Mouse (Mus musculus) mesoderm, embryonic 11.5 days (tissue): ENCODE measurements at regions not wholly inside any gene's neighbourhood (a gene's known extent, or its start where the extent isn't known, plus 50 kb on each side); places are given as distances from the start of the nearest gene placed in this dataset.
A peak's percentile ranks its signal among the peaks of the same experiment; 100 is the strongest.

Experiments
- DNase-seq: peaks from one replicate; pipeline ENCODE4 v3.0.0-alpha.2; 2012; ENCODE audit warnings: low read depth, low spot score

DNA sequence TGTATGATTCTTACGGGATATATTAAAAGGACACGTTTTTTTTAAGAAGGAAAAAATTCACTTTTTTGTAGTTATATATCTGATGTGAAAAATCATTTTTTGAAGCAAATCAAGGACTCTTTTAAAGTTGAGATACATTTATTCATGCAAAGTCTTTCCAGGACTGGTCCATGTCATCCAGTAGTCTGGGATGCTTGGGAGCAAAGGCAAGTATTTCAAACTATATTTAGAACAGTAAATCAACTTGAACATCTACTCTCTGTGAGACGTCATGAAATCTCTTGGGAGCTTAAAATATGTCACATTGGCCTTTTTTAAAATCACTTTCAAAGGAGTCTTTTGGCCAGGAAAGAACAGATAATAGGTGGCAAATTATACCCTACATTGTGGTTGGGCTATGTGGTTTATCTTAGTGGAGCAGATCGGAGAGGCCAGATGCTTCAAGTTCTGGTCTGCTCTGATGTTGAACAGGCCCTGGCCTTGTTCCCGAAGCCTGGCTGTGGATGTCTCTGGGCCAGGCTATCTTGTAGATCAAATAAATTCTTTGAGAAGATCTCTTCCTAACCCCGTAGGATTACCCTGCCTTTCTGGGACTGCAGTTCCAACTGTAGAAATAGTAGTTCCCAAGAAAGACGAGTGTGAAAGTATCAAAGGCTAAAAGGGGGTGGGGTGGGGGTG lies 936.8 kb upstream of the Lcorl start:
- DNase-seq: no peak

DNA sequence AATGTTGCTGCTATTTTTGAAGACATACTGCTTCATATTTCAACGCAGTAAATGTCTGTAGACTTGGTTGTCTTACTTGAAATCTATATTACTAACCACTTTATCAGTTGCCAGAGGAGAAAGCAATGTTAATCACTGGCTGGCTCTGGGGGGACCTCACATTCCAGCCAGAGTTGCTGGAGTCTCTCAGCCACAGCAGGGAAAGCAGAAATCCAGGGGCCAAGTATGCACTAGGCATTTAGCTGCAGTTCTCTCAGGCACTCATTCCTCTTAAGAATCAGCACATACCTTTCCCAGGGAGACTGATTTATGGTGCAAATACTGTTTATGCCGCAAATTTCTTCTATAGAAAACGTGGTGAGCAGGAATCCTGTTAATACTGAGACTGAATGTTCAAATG lies 933.6 kb upstream of the Lcorl start:
- peak; percentile 51 for DNase-seq

DNA sequence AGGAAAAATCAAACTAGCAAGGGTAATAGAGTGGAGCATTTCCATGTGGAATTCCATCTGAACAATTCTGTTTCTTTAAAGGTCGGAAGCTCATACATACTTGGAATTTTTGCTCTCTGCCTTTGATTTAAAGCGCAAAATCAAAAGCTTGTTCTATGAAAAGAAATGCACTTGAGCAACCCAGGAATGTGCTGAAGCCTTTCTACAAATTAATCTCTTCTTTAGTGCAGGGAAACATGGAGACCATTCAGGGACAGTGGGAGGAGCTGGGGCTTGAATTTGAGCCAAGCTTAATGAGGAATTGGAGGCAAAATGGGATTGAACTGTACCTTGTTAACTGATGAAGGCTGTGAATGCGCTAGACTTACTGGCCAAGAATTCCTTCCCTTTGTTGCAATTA lies 933.1 kb upstream of the Lcorl start:
- peak; percentile 33 for DNase-seq

DNA sequence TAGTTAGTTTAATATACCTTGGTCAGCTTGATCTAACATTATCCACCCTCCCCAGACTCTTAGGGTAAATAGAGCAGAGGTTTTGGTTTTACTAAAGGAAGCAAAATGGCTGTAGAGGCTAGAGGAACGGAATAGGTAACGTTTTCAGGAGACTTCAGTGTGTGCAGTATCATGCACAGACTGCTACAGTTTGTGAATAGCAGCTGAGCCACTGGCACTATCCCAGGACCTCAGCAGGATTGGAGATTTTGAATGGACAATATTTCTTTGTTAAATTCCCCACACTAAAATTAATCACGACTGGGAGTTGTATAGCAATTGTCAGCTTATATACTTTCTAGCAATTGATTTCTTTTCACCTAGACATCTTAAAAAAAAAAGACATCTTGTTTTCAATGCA lies 929.7 kb upstream of the Lcorl start:
- DNase-seq: no peak

DNA sequence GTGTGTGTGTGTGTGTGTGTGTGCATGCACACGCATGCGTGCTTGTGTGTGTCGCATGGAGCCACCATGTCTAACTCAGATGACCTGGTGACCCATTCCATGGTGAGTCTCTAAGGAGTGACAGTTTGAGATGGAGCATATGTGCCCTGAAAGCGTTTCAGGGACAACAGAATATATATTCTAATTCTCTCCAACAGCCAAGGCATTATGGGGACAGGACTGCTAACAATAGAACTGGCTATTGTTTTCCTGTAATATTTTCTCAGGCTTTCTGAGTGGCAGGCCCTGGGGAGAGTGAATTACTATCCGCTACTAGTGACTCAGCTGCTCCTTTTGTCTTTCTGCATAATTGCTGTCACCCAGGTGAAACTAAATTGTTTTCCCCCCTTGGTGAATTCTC lies 898.7 kb upstream of the Lcorl start:
- peak; percentile 17 for DNase-seq

DNA sequence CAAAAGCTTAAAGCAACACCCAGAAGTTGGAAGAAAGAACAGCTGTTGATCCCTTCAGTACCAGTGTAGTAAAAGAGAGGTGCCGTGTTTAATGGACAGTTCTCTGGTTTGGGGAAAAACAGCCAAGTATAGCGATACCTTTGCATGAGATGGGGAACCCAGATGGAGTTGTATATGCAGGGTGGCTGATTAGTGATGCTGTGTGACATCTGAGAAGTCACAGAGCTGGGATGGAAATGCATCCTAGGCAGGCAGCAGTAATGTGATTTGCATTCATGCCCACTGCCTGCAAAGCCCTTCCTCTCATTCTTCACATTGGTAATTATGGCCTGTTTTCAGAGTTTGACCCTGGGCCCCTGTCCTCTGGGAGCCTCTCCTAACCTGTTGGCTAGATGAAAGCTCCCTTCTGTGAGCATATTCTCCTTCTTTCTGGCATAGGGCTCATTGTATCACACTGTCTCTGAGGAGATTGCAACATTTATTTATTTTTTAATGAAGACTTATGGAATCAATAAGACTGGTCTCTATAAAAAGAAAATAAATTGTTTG lies 882.7 kb upstream of the Lcorl start:
- no peak for DNase-seq

DNA sequence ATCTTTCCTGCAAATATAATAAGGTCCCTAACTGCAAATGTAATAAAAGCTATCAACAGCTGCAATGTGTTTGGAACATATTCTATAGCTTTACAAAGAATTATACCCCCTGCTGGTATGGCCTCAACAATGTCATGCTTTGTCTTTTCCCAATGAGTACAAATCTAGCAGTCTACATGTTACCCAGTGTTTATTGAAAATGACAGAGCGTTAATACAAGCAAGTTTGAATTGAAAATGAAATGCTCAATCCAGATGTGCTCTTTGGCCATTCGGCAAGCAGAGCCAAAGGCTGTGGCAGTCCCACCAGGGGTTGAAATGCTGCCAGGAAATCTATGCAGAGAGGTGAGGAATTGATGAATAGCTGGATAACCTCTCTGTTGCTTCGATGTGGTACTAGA lies 875.1 kb upstream of the Lcorl start:
- no peak for DNase-seq

DNA sequence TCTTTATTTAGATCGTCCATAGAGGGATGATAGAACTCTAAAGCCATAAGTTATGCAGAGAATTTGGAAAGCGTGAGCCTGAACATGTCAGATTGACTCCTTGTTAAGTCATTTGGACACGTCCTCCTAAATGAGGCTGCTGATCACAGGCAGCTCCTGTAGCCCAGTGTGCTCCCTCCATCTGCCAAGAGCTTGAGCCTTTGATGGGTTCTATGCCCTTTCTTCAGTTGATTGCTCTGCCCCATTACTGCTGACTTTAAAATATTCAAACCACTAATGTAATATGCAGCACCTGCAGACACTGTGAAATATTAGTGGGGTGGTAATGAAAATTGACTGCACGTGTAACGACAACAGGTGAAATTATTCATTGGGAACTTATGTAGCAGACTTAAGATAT lies 874.6 kb upstream of the Lcorl start:
- no peak for DNase-seq

DNA sequence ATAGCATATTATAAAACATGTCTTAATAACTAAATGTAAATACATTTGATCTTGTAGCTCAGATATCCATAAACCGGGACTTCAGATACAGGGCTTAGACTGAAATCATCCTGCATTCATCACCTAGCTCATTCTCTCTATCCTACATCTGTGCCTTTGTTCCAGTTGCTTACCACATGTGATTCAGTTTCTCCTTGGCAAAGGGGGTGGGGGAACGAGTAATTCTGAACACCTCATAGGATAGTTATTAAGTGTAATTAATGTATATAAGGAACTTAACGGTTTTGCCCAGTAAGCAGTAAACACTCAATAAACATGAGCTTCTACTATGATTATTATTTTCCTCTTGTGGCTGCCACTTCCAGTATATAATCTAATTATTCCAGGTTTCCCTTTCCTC lies 873.9 kb upstream of the Lcorl start:
- no peak for DNase-seq

DNA sequence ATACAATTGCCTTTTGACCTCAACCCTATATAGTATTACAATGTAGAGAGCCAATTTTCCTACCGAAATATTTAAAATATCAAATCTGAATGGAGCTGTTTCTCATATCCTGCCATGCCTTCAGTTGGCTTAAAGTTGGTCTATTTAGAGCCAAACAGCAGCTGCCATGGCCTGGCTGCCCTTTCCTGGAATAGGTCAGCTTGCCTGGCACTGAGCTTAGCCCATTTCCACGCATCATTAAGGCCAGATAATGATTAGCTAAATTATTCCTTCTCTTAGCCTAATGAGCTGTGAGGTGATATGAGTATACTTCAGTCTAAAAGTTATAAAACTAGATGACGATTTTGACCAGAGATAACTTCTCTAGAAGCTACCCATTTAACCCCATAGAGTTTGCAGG lies 852.2 kb upstream of the Lcorl start:
- DNase-seq: no peak

DNA sequence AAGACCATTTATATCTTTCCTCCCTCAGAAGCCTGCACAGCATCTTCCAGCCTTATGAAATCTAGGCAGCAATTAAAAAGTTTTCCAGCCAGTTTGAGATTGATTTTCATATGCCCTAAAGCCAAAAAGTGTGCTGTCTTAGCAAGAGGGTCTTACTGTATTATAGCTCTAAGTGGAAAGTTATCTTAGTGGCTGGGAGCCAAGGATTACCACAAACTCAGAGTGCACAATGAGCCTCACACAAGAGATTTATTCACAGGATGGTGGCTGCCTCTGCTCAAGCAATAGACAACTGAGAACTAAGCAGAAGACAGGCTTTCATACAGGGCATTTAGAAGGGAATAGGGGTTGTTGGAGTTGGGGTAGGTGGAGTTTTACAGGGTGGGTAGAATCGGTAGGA lies 850.4 kb upstream of the Lcorl start:
- DNase-seq: no peak

DNA sequence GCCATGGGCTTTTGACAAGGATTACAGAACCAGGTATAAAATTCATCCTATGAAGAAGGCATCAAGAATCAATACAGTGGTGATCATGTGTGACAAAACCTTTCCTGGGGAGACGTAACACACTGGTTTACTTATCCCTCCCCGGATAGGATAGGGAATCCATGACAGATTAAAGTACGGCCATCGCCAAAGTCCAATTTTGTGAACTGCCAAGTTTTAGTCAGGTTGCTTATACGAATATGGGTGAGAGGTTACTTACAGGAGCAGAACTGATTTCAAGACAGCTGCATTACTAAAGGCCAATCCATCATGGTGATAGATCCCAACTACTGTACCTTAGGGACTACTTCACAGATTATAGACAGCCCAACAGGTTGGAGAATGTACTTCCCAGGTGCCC lies 849.6 kb upstream of the Lcorl start:
- DNase-seq: no peak

DNA sequence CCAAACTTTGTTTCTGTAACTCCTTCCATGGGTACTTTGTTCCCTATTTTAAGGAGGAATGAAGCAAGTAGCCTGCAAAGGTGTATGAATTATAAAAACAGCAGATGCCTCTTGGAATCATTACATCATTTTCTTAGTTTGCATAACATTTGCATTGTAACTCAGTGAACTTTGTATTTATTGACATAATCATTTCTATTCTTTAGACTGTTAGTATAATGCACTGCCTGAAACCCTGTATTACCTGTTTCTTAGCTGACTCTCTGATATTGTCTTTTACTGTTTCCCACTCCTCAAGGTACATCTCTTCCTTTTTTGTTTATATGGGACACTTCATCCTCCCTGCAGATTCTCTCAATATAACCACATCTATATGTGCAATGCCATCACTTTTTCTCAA lies 820.6 kb upstream of the Lcorl start:
- DNase-seq: no peak

DNA sequence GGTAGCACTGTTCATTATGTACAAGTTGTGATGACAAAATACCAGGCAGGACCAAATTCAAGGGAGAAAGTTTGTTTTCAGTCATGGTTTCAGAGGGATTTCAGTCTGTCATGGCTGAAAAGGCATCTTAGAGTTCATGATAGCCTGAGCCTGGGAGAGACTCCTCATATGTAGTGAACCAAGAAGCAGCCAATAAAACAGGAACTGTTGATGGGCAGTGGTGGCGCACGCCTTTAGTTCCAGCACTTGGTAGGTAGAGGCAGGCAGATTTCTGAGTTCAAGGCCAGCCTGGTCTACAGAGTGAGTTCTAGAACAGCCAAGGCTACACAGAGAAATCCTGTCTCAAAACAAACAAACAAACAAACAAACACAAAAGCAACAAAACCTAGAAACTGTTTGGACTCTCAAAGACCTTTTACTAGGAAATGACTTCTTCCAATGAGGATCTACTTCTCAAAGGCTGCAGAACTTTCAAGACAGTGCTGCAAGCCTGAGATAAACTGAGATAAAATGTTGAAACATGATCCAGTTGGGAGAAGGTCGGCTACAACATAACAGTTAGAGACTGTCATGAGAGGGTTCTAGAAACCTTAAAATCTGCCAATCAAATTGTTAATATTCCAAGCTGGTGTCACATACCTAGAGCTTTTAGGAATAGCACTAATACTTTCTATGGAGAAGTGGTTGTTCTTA lies 817.5 kb upstream of the Lcorl start:
- DNase-seq: no peak

DNA sequence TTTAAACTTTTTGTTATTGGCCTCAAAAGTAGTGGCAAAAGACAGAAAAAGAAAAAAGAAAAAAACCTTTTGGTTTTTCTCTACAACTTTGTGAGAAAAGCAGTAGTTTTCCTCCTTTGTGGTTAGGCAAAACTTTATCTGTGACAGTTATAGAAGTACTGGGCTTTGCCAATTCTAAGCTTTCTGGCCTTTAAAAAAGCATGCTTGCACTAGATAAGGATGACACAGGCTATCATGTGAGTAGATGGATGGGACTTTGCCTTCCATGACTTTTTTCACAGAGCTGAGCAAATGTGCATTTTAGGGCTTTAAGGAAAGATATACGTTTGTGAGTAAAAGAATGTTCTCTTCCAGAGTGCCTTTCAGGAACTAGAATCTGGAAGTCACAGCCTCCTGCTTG lies 816.0 kb upstream of the Lcorl start:
- DNase-seq: no peak

DNA sequence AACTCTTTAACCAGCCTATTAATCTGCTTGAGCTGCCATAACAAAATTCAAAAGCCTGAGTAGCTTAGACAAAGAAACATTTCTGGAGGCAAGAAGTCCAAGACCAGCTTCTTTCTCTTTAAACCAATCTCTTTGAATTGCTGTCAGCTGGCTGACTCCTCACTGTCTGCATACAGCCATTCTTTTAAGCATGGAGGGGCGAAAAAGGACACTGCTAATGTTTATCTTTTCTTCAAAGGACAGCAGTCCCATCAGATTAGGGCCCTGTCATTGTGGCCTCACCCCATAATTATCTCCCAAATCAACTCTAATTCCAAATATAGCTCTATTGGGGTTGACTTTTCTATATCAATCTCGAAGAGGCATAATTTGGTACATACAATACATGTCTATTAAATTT lies 813.1 kb upstream of the Lcorl start:
- DNase-seq: no peak

DNA sequence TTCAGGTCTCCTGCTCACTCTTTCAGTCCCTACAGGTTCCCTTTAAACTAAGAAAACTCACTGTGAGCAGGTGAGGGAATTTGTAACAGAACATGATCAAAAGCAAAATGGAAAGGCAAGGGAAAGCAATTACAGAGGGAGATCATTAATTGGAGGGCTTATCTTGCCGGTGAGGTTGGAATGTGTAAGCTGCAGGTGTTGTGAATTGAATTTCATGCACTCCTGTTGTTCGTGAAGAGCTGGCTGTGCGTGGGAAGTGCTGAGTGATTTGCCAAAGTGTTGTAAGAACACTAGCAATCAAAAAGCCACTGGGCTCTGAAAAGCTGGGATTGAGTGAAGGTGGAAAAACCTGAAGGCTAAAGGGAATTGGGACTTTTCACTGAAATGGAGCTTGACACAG lies 808.8 kb upstream of the Lcorl start:
- peak; percentile 18 for DNase-seq

DNA sequence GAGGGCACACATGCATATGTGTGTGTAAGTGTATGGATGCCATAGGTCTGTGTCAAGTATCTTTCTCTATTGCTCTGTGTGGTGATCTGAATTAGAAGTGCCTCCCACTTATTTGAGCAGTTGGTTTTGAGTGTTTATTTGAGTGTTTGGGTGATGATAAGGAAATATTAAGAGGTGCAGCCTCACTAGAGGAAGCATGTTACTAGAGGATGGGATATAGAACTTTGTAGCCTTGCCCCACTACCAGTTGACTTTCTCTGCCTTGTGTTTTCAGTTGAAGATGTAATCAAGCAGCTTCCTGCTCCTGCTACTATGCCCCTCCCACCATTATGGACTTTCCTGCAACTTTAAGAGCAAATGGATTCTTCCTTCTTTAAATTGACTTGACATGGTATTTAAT lies 799.6 kb upstream of the Lcorl start:
- DNase-seq: no peak

DNA sequence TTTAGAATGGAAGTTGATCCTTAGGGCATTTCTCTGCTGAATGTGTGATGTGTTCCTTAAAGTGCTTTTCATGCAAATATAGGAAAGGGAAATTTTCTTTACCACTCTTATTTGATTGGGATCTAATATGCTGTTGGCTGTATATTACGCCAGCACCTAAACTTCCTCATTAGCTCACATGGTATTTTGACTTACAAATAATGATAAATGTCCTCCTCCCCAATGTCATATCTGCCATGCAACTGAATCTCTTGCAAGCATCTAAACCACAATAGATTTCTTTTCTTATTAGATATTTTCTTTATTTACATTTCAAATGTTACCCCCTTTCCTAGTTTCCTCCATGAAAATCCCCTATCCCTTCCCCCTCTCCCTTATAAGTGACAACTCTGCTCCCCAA lies 796.8 kb upstream of the Lcorl start:
- no peak for DNase-seq

DNA sequence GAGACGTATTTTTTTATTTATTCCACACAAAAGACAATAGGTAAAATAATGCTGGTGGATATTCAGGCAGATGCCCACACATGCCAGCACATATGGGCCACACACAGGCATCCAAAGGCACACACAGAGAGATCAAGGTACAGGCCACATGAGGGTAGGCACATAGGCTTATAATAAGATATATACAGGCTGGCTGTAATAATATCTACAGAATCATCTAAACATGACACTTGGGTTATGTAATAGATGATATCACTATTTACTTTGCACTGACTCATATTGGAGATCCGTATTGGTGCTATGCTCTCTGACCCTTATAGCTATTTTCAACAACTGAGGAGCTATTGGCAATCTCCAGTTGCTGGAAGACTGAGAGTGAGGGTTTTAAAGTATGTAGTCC lies 785.6 kb upstream of the Lcorl start:
- no peak for DNase-seq

DNA sequence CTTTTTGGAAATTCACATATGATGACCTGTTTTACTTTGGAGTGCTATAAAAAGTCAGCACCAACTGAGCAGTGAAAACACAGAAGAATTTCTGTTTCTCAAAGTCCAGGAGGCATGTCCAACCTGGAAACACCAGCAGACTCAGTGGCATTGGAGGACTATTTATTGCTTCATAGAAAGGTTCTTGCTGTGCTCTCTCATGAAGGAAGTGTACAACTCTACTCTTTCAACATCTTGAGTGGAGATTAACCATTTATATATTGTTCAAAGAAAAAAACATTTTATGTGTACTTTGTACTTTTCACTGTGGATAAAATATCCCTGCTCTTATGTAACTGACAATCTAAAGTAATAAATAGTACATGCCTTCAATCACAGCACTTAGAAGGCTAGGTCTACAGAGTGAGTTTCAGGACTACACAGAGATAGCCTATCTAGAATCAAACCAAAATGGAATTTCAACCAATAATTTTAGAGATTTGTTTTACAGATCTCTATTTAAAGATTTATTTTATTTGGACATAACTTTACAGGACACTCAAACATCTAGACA lies 777.8 kb upstream of the Lcorl start:
- DNase-seq: no peak
